Mouse (Mus musculus): Measurements from ENCODE around the gene Duxbl3. TPM values are rescaled to one million over a fixed set of nuclear protein-coding genes. Genes with fewer than 3 reads are reported as not detected.
A peak's percentile ranks its signal among the peaks of the same experiment; 100 is the strongest.
"Not testable (repeated sequence)": the region's sequence is repeated elsewhere in the genome, so short reads cannot be mapped to it uniquely, and the experiment has no call there.

Gene Duxbl3
- 1.8 and 3.1 TPM in 2 replicates for polyA plus RNA-seq (2014; fragmentation: Nextera tagmentation; extraction: Ambion mirVana)

- not testable (repeated sequence) for H3K27me3 ChIP-seq (replicated peaks; ENCODE audit: control insufficient read depth, insufficient read depth, low read length); H3K9ac ChIP-seq (ENCODE audit: low read depth, low read length); DNase-seq (ENCODE audit: low spot score); H3K36me3 ChIP-seq (ENCODE audit: control insufficient read depth, insufficient read depth, low read length); H3K9me3 ChIP-seq (ENCODE audit: control insufficient read depth, low read length); H3K4me3 ChIP-seq (ENCODE audit: low read depth, low read length); H3K27ac ChIP-seq (replicated peaks; ENCODE audit: low read depth, low read length); H3K4me1 ChIP-seq (ENCODE audit: control insufficient read depth, insufficient read depth, low read length); H3K4me2 ChIP-seq (ENCODE audit: low read depth, low read length)
- peak; percentile 93 for ATAC-seq (ENCODE audit: low read depth)
- WGBS, result no CpG with 5 or more reads among the region's 25 CpGs
These were observed at the start of gene Duxbl3 for GRCm38 (mm10) chr14:26257756-26258617. Duxbl3 (plus strand) TSS chr14:26257962.

GRCm38 (mm10) chr14:26216233-26217000, 41.3 kb upstream of the Duxbl3 start:
- H3K9ac ChIP-seq (ENCODE audit: low read depth, low read length); DNase-seq (ENCODE audit: low spot score): not testable (repeated sequence)
- WGBS, result no CpG with 5 or more reads among the region's 5 CpGs

GRCm38 (mm10) chr14:26237183-26237582, 20.6 kb upstream of the Duxbl3 start:
- not testable (repeated sequence) for H3K36me3 ChIP-seq (ENCODE audit: control insufficient read depth, insufficient read depth, low read length); H3K4me3 ChIP-seq (ENCODE audit: low read depth, low read length); H3K27ac ChIP-seq (replicated peaks; ENCODE audit: low read depth, low read length); H3K4me2 ChIP-seq (ENCODE audit: low read depth, low read length); H3K27me3 ChIP-seq (replicated peaks; ENCODE audit: control insufficient read depth, insufficient read depth, low read length); H3K4me1 ChIP-seq (ENCODE audit: control insufficient read depth, insufficient read depth, low read length); H3K9me3 ChIP-seq (ENCODE audit: control insufficient read depth, low read length); H3K9ac ChIP-seq (ENCODE audit: low read depth, low read length); ATAC-seq (ENCODE audit: low read depth); DNase-seq (ENCODE audit: low spot score)
- WGBS, result no CpG with 5 or more reads among the region's 2 CpGs

More at GRCm38 (mm10) chr14:26216233-26217000, 41.3 kb upstream of the Duxbl3 start:
- not testable (repeated sequence) for H3K4me2 ChIP-seq (ENCODE audit: low read depth, low read length); H3K4me3 ChIP-seq (ENCODE audit: low read depth, low read length); H3K27me3 ChIP-seq (replicated peaks; ENCODE audit: control insufficient read depth, insufficient read depth, low read length); ATAC-seq (ENCODE audit: low read depth); H3K4me1 ChIP-seq (ENCODE audit: control insufficient read depth, insufficient read depth, low read length); H3K27ac ChIP-seq (replicated peaks; ENCODE audit: low read depth, low read length); H3K36me3 ChIP-seq (ENCODE audit: control insufficient read depth, insufficient read depth, low read length); H3K9me3 ChIP-seq (ENCODE audit: control insufficient read depth, low read length)

- DNase-seq (ENCODE audit: low spot score); H3K36me3 ChIP-seq (ENCODE audit: control insufficient read depth, insufficient read depth, low read length); H3K9me3 ChIP-seq (ENCODE audit: control insufficient read depth, low read length); H3K27ac ChIP-seq (replicated peaks; ENCODE audit: low read depth, low read length); H3K4me1 ChIP-seq (ENCODE audit: control insufficient read depth, insufficient read depth, low read length); H3K27me3 ChIP-seq (replicated peaks; ENCODE audit: control insufficient read depth, insufficient read depth, low read length); H3K9ac ChIP-seq (ENCODE audit: low read depth, low read length); H3K4me3 ChIP-seq (ENCODE audit: low read depth, low read length); H3K4me2 ChIP-seq (ENCODE audit: low read depth, low read length): not testable (repeated sequence)
- ATAC-seq (ENCODE audit: low read depth), result peak; percentile 20; the same call in 1 of the 2 replicates
- WGBS, result no CpG with 5 or more reads among the region's 6 CpGs
These were observed 967 bp downstream of the Duxbl3 start for GRCm38 (mm10) chr14:26258729-26259128.

DNA sequence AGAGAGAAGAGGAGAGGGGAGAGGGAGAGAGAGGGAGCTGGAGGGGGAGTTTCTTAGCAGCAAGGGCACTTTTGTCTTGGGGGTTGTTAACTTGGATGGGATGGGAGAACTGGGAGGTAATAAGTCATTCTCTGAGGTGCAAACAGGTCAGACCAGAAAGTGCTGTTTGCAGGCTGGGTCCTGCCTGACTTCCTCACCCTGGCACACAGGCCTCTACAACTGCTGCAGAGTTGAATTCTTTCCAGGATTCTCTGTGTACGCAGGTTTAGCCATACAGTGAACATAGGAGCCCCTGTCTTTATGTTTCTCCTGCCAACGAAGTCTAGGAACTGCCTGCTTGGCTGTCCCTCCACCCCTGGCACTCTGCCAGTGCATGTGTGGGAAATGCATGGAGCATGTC, 29.0 kb downstream of the Duxbl3 start:
- H3K9me3 ChIP-seq (ENCODE audit: control insufficient read depth, low read length); H3K9ac ChIP-seq (ENCODE audit: low read depth, low read length); H3K4me2 ChIP-seq (ENCODE audit: low read depth, low read length); H3K4me3 ChIP-seq (ENCODE audit: low read depth, low read length); DNase-seq (ENCODE audit: low spot score); H3K36me3 ChIP-seq (ENCODE audit: control insufficient read depth, insufficient read depth, low read length); H3K27me3 ChIP-seq (replicated peaks; ENCODE audit: control insufficient read depth, insufficient read depth, low read length); H3K27ac ChIP-seq (replicated peaks; ENCODE audit: low read depth, low read length); H3K4me1 ChIP-seq (ENCODE audit: control insufficient read depth, insufficient read depth, low read length): not testable (repeated sequence)
- ATAC-seq (ENCODE audit: low read depth), result peak; percentile 75
- WGBS, result no CpG with 5 or more reads among the region's 2 CpGs

GRCm38 (mm10) chr14:26293859-26294258, 36.1 kb downstream of the Duxbl3 start:
- H3K9ac ChIP-seq (ENCODE audit: low read depth, low read length), result no peak overlapping the region
- ATAC-seq (ENCODE audit: low read depth) (no peak), DNase-seq (ENCODE audit: low spot score) (no peak)
- H3K9me3 ChIP-seq (ENCODE audit: control insufficient read depth, low read length), result no peaks in the 10 kb centered on the region
- no peak overlapping the region for H3K4me3 ChIP-seq (ENCODE audit: low read depth, low read length)
- H3K27ac ChIP-seq (replicated peaks; ENCODE audit: low read depth, low read length), result no peak overlapping the region
- H3K27me3 ChIP-seq (replicated peaks; ENCODE audit: control insufficient read depth, insufficient read depth, low read length), result no peaks in the 10 kb centered on the region
- H3K36me3 ChIP-seq (ENCODE audit: control insufficient read depth, insufficient read depth, low read length), result no peaks in the 10 kb centered on the region
- WGBS, result 100% methylated on average over 1 of the region's 1 CpGs
- H3K4me1 ChIP-seq (ENCODE audit: control insufficient read depth, insufficient read depth, low read length), result no peaks in the 10 kb centered on the region
- H3K4me2 ChIP-seq (ENCODE audit: low read depth, low read length), result no peak overlapping the region

DNA sequence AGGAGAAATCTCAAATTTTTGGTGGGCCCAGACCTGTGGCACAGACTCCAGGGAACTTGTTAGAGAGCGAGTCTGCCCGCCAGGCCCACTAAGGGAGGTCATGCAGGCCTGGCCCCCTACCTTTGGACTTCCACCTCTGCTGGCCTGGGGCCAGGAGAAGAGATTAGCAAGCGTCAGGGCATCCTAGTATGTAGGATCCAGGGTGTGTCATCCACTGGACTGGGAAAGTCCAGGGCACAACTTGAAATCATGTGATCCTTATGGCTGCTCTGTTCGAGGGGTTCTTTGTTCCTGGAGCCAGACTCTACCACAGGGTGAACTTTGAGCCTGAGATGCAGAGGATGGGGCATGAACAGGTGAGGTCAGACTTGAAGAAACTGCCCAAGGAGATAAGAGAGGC, 39.3 kb downstream of the Duxbl3 start:
- ATAC-seq (ENCODE audit: low read depth), result no peak
- Histone ChIP-seq H3K27ac (replicated peaks; ENCODE audit: low read depth, low read length) (no peak overlapping the region), H3K4me2 (ENCODE audit: low read depth, low read length) (no peak overlapping the region), H3K4me1 (ENCODE audit: control insufficient read depth, insufficient read depth, low read length) (no peaks in the 10 kb centered on the region), H3K36me3 (ENCODE audit: control insufficient read depth, insufficient read depth, low read length) (no peaks in the 10 kb centered on the region), H3K4me3 (ENCODE audit: low read depth, low read length) (no peak overlapping the region), H3K9ac (ENCODE audit: low read depth, low read length) (no peak overlapping the region), H3K9me3 (ENCODE audit: control insufficient read depth, low read length) (no peaks in the 10 kb centered on the region), H3K27me3 (replicated peaks; ENCODE audit: control insufficient read depth, insufficient read depth, low read length) (no peaks in the 10 kb centered on the region)
- 72% methylated on average over 4 of the region's 4 CpGs for WGBS
- DNase-seq (ENCODE audit: low spot score), result no peak

DNA sequence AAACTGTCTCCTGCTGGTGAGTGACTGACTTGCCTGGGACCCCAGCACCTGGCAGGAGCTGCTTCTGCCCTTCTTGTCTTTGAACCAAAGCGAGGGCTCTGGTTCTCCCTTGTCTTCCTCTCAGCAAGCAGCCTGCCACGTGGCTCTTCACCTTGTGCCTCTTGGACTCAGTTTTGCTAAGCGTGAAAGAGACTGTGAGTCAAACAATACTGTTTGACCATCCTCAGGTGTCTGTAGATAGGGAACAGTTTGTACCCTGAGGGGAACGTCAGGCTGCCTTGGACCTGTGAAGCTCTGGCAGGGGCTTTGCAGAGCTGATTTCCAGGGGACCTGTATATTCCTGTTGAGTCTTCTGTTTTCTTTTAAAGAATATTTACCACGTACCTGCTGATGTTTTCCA, 39.7 kb downstream of the Duxbl3 start:
- no peak overlapping the region for H3K9ac ChIP-seq (ENCODE audit: low read depth, low read length)
- ATAC-seq (ENCODE audit: low read depth) (no peak), DNase-seq (ENCODE audit: low spot score) (no peak)
- H3K4me1 ChIP-seq (ENCODE audit: control insufficient read depth, insufficient read depth, low read length), result no peaks in the 10 kb centered on the region
- no peaks in the 10 kb centered on the region for H3K27me3 ChIP-seq (replicated peaks; ENCODE audit: control insufficient read depth, insufficient read depth, low read length)
- 77% methylated on average over 5 of the region's 5 CpGs for WGBS
- no peak overlapping the region for H3K4me3 ChIP-seq (ENCODE audit: low read depth, low read length)
- no peak overlapping the region for H3K4me2 ChIP-seq (ENCODE audit: low read depth, low read length)
- no peaks in the 10 kb centered on the region for H3K36me3 ChIP-seq (ENCODE audit: control insufficient read depth, insufficient read depth, low read length)
- no peak overlapping the region for H3K27ac ChIP-seq (replicated peaks; ENCODE audit: low read depth, low read length)
- H3K9me3 ChIP-seq (ENCODE audit: control insufficient read depth, low read length), result no peaks in the 10 kb centered on the region

All from embryonic facial prominence, embryonic 14.5 days (tissue).